Mouse (Mus musculus): Measurements from ENCODE around the gene Uhmk1.

The Uhmk1 gene

GRCm38 (mm10) chr1:170174814-170175332 is 40.3 kb downstream of the Uhmk1 start, which contains the start of gene Uap1:
Gene Uap1 (minus strand): TSS chr1:170174957.
- DNase-seq (ENCODE audit: low read depth, low spot score), result peak; percentile 93

- peak; percentile 24 for DNase-seq (ENCODE audit: low read depth, low spot score)
These were observed 41.0 kb downstream of the Uhmk1 start for GRCm38 (mm10) chr1:170173991-170174813.

- no peak for DNase-seq (ENCODE audit: low read depth, low spot score)
These were observed 47.4 kb downstream of the Uhmk1 start for GRCm38 (mm10) chr1:170167781-170168180.

- no peak for DNase-seq (ENCODE audit: low read depth, low spot score)
These were observed 50.3 kb downstream of the Uhmk1 start for GRCm38 (mm10) chr1:170164913-170165312.

GRCm38 (mm10) chr1:170164053-170164614 is 51.1 kb downstream of the Uhmk1 start:
- DNase-seq (ENCODE audit: low read depth, low spot score), result no peak

GRCm38 (mm10) chr1:170163398-170163943 is 51.7 kb downstream of the Uhmk1 start:
- no peak for DNase-seq (ENCODE audit: low read depth, low spot score)

GRCm38 (mm10) chr1:170161852-170162251 is 53.3 kb downstream of the Uhmk1 start:
- DNase-seq (ENCODE audit: low read depth, low spot score), result no peak

- no peak for DNase-seq (ENCODE audit: low read depth, low spot score)
These were observed 54.7 kb downstream of the Uhmk1 start for GRCm38 (mm10) chr1:170160397-170160938.

GRCm38 (mm10) chr1:170159707-170160106 is 55.5 kb downstream of the Uhmk1 start:
- DNase-seq (ENCODE audit: low read depth, low spot score), result no peak

- DNase-seq (ENCODE audit: low read depth, low spot score), result no peak
These were observed 59.4 kb downstream of the Uhmk1 start for GRCm38 (mm10) chr1:170155761-170156160.

- DNase-seq (ENCODE audit: low read depth, low spot score), result no peak
These were observed 59.9 kb downstream of the Uhmk1 start for GRCm38 (mm10) chr1:170155298-170155697.

GRCm38 (mm10) chr1:170153986-170154385 is 61.2 kb downstream of the Uhmk1 start:
- DNase-seq (ENCODE audit: low read depth, low spot score), result no peak

- DNase-seq (ENCODE audit: low read depth, low spot score), result no peak
These were observed 62.6 kb downstream of the Uhmk1 start for GRCm38 (mm10) chr1:170152552-170152951.

- no peak for DNase-seq (ENCODE audit: low read depth, low spot score)
These were observed 64.3 kb downstream of the Uhmk1 start for GRCm38 (mm10) chr1:170150870-170151269.

GRCm38 (mm10) chr1:170149756-170150155 is 65.4 kb downstream of the Uhmk1 start:
- DNase-seq (ENCODE audit: low read depth, low spot score), result no peak

- no peak for DNase-seq (ENCODE audit: low read depth, low spot score)
These were observed 66.7 kb downstream of the Uhmk1 start for GRCm38 (mm10) chr1:170148536-170148935.

GRCm38 (mm10) chr1:170147651-170148448 is 67.3 kb downstream of the Uhmk1 start:
- DNase-seq (ENCODE audit: low read depth, low spot score), result no peak

GRCm38 (mm10) chr1:170145606-170146005 is 69.6 kb downstream of the Uhmk1 start:
- DNase-seq (ENCODE audit: low read depth, low spot score), result no peak

Measured in WW6 (cell line).